In genomic region chr6:14898096-14898855, GRCm38 (mm10) we compare ENCODE assay signal across 9 mouse cellular contexts. TPM values are rescaled to one million over a fixed set of nuclear protein-coding genes. Genes with fewer than 3 reads are reported as not detected.
DNase-seq lines count a peak whose midpoint lies in the region; ATAC-seq lines count a peak whose summit lies in the region.
"Had no signal": no experiment of that assay in that cellular context is flagged by ENCODE, and none has a peak within 500 bp of the region (broad histone marks: within the 10 kb centered on the region; RNA-seq: fewer than 3 reads in every experiment).

No protein-coding gene starts in this region.

- WGBS in heart, embryonic 16.5 days, result 10% methylated on average over 31 of the region's 31 CpGs
- WGBS in liver, embryonic 12.5 days (ENCODE audit: insufficient replicate concordance), result 5% methylated on average over 31 of the region's 31 CpGs

- peak; percentile 6 to 24 for DNase-seq in heart, adult 18-20 months
- DNase-seq in heart, adult 9 months (ENCODE audit: low spot score in 2 of 2), result no peak
- DNase-seq in embryo, embryonic 10.5 days (ENCODE audit: low spot score), result peak; percentile 84
- peak; percentile 36 for DNase-seq in right cerebral cortex, postnatal 4 days
- no peak for DNase-seq in urinary bladder, adult 2 months (ENCODE audit: low spot score)
- DNase-seq in adipocyte (ENCODE audit: low spot score), result no peak

- ATAC-seq in heart, embryonic 16.5 days (replicated peaks; ENCODE audit: extremely low read depth, insufficient read depth, low FRiP score), result no peak
- ATAC-seq in liver, embryonic 12.5 days, result no peak
- ATAC-seq: Patski had no signal

- peaks cover 11% of the 10 kb centered on the region for H3K27me3 ChIP-seq in heart, embryonic 16.5 days (ENCODE audit: control insufficient read depth, insufficient read depth, low read length)
- H3K27me3 ChIP-seq in liver, embryonic 12.5 days (replicated peaks), result peaks cover 58% of the 10 kb centered on the region

- no peaks in the 10 kb centered on the region for H3K36me3 ChIP-seq in heart, embryonic 16.5 days (ENCODE audit: control insufficient read depth, insufficient read depth)
- no peaks in the 10 kb centered on the region for H3K36me3 ChIP-seq in liver, embryonic 12.5 days

- H3K4me2 ChIP-seq in heart, embryonic 16.5 days (ENCODE audit: low read depth, low read length), result peak overlapping the region; percentile 87
- H3K4me2 ChIP-seq in liver, embryonic 12.5 days, result peak overlapping the region; percentile 46

- H3K9ac ChIP-seq in heart, embryonic 16.5 days (ENCODE audit: low read length), result peak overlapping the region; percentile 57
- no peak overlapping the region for H3K9ac ChIP-seq in liver, embryonic 12.5 days

- peak overlapping the region; percentile 46 for H3K4me3 ChIP-seq in heart, embryonic 16.5 days (ENCODE audit: low read length)
- H3K4me3 ChIP-seq in liver, embryonic 12.5 days, result peak overlapping the region; percentile 13; the same call in 1 of the 2 replicates

- no peaks in the 10 kb centered on the region for H3K9me3 ChIP-seq in heart, embryonic 16.5 days (replicated peaks; ENCODE audit: control insufficient read depth, low read length)
- no peaks in the 10 kb centered on the region for H3K9me3 ChIP-seq in liver, embryonic 12.5 days (replicated peaks)

- H3K27ac ChIP-seq in heart, embryonic 16.5 days (ENCODE audit: low read length), result no peak overlapping the region
- H3K27ac ChIP-seq in liver, embryonic 12.5 days, result no peak overlapping the region

- peaks cover 11% of the 10 kb centered on the region for H3K4me1 ChIP-seq in heart, embryonic 16.5 days (ENCODE audit: control insufficient read depth, insufficient read depth, low read length)
- peaks cover 5% of the 10 kb centered on the region; the same call in 1 of the 2 replicates for H3K4me1 ChIP-seq in liver, embryonic 12.5 days

RNA-seq across cellular contexts. Expression of gene Foxp2, which starts 2.9 kb away (rescaled TPM):
- total RNA-seq in heart, adult 18-20 months (2021), result 1 to 10 TPM; 1.3 to 2.3 TPM
- 5.4 and 12.6 TPM in 2 replicates for polyA plus RNA-seq in heart, embryonic 16.5 days (2015; fragmentation: Nextera tagmentation; extraction: Ambion mirVana)
- polyA plus RNA-seq in liver, embryonic 12.5 days (2016; fragmentation: Nextera tagmentation; extraction: Ambion mirVana), result 1.4 and 1.7 TPM in 2 replicates
- polyA plus RNA-seq in urinary bladder, adult 2 months (2012; rRNA removed), result 13.4 and 20.0 TPM in 2 replicates
- polyA plus RNA-seq: Patski had no signal

Comparison
In these comparisons a context has a peak if more than half of its experiments do, and no peak if none do; other contexts are left out.
1. DNase-seq: peak in heart, adult 18-20 months (2 of 2), embryo, embryonic 10.5 days (single experiment) and right cerebral cortex, postnatal 4 days (single experiment); none in heart, adult 9 months (0 of 2), urinary bladder, adult 2 months (single experiment) and adipocyte (single experiment).